Mouse (Mus musculus) limb, embryonic 14.5 days (tissue): ENCODE results near the gene Cdk5rap3. TPM values are rescaled to one million over a fixed set of nuclear protein-coding genes. Genes with fewer than 3 reads are reported as not detected.

Experiments used
- ATAC-seq: fragments of 200-750 bp; cut with Nextera tagmentation; 2 replicates; pipeline ENCODE4 v1.8.0; 2017; ENCODE audit warnings: low read depth, moderate number of reproducible peaks, moderate TSS enrichment; ENCODE audit not compliant: low FRiP score
- DNase-seq: peaks from one replicate; pipeline ENCODE4 v3.0.0-alpha.2; 2015; ENCODE audit warnings: low spot score
- H3K27ac ChIP-seq: fragments of 300-500 bp; sonication (generic); replicated peaks from 2 replicates; pipeline ENCODE4 v1.5.1; 2014; ENCODE audit warnings: low read depth, mild to moderate bottlenecking, low read length, moderate library complexity, mixed read lengths
- H3K27me3 ChIP-seq: fragments of 300-500 bp; sonication (generic); 2 replicates; pipeline ENCODE4 v1.6.1; 2014; ENCODE audit warnings: low read length, mixed read lengths; ENCODE audit not compliant: control insufficient read depth, insufficient read depth
- H3K36me3 ChIP-seq: fragments of 300-500 bp; sonication (generic); 2 replicates; pipeline ENCODE4 v1.6.1; 2014; ENCODE audit warnings: mild to moderate bottlenecking, low read length, moderate library complexity, mixed read lengths; ENCODE audit not compliant: control insufficient read depth, insufficient read depth
- H3K4me1 ChIP-seq: fragments of 300-500 bp; sonication (generic); 2 replicates; pipeline ENCODE4 v1.6.1; 2014; ENCODE audit warnings: antibody characterized with exemption, low read length, mixed read lengths; ENCODE audit not compliant: control insufficient read depth, insufficient read depth
- H3K4me2 ChIP-seq: fragments of 300-500 bp; sonication (generic); replicated peaks from 2 replicates; pipeline ENCODE4 v1.6.1; 2014; ENCODE audit warnings: low read depth, mild to moderate bottlenecking, low read length, moderate library complexity; ENCODE audit not compliant: severe bottlenecking
- H3K4me3 ChIP-seq: fragments of 300-500 bp; sonication (generic); replicated peaks from 2 replicates; pipeline ENCODE4 v1.5.1; 2014; ENCODE audit warnings: low read length
- H3K9ac ChIP-seq: fragments of 300-500 bp; sonication (generic); 2 replicates; pipeline ENCODE4 v1.6.1; 2014; ENCODE audit warnings: mild to moderate bottlenecking, low read depth, low read length, moderate library complexity; ENCODE audit not compliant: severe bottlenecking
- H3K9me3 ChIP-seq: fragments of 300-500 bp; sonication (generic); 2 replicates; pipeline ENCODE4 v1.6.1; 2016; ENCODE audit warnings: low read length; ENCODE audit not compliant: control insufficient read depth
- POLR2A ChIP-seq: fragments of 200-500 bp; IDR thresholded peaks from 2 replicates; pipeline ENCODE4 v1.8.0; 2012; ENCODE audit warnings: inconsistent platforms, mild to moderate bottlenecking, moderate library complexity, borderline replicate concordance; ENCODE audit not compliant: insufficient read depth, insufficient read length; ENCODE audit errors: extremely low read depth
- WGBS: fragments of 180-500 bp; shearing (Covaris S2); extraction: QIAGEN DNeasy Blood & Tissue Kit; methylation state at CpG from one replicate; pipeline ENCODE4 v1.1.7; 2014; 5-methylcytosine and 5-hydroxymethylcytosine counted together
- polyA plus RNA-seq, 2 experiments: library from polyadenylated mRNA; depleted of rRNA in 1 of 2; stranded (reverse) in 1 of 2; unstranded in 1 of 2; fragments of >200 nt; fragmentation: Nextera tagmentation in 1 of 2; extraction: Ambion mirVana in 1 of 2; gene quantifications; 2 replicates each; pipeline versions ENCODE4 v1.2.1 to v1.2.3; 2012 to 2014

The Cdk5rap3 gene
- polyA plus RNA-seq, 2 experiments, result 74.5 to 79.6 TPM

- DNase-seq (no peak), ATAC-seq (no peak)
- WGBS, result 47% methylated on average over 8 of the region's 8 CpGs
- Histone ChIP-seq H3K9ac (no peak overlapping the region), H3K4me1 (peaks cover 4% of the 10 kb centered on the region; the same call in 1 of the 2 replicates), H3K36me3 (no peaks in the 10 kb centered on the region), H3K27me3 (peaks cover 20% of the 10 kb centered on the region), H3K27ac (no peak overlapping the region), H3K4me3 (no peak overlapping the region), H3K9me3 (no peaks in the 10 kb centered on the region), H3K4me2 (no peak overlapping the region)
- TF ChIP-seq POLR2A, result no peak
Measured at GRCm38 (mm10) chr11:96931327-96932062, 15.2 kb upstream of the Cdk5rap3 start.

GRCm38 (mm10) chr11:96929766-96930331, 13.6 kb upstream of the Cdk5rap3 start:
- ATAC-seq (no peak), DNase-seq (no peak)
- Histone ChIP-seq H3K9ac (no peak overlapping the region), H3K27me3 (peaks cover 20% of the 10 kb centered on the region), H3K27ac (no peak overlapping the region), H3K4me1 (peaks cover 4% of the 10 kb centered on the region; the same call in 1 of the 2 replicates), H3K9me3 (no peaks in the 10 kb centered on the region), H3K4me2 (no peak overlapping the region), H3K4me3 (no peak overlapping the region), H3K36me3 (no peaks in the 10 kb centered on the region)
- TF ChIP-seq POLR2A, result no peak
- WGBS, result 60% methylated on average over 9 of the region's 9 CpGs

DNA sequence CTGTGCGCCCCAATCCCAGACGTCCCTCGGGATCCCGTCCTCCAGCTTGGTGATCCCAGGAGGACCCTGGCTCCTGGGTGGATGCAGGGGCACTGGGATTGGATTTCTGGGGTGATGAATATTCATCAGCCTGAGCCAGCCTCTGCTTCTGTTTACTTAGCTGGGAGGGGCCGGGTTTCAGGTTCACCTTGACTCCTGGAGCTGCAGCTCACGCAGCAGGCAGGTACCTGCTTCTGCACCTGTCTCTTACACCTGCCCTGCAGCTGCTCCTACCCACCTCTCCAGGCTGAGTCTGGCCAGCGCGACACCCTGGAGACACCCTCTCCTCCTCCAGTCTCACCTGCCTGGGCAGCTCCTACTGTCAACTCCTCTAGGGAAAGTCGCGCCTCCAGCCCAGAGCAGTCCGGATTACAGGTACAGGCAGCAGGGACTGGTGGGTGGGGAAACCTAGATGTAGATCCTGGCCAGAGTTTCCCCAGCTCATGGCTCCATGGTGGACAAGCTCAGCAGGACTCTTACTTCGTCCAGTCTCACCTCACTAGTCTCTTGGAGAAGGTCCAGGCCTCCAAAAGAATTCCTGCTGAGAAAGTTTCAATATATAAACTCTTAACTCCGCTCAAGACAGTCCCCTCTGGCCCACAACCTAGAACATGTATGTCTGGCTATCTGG, 12.9 kb upstream of the Cdk5rap3 start:
- H3K36me3 ChIP-seq, result no peaks in the 10 kb centered on the region
- H3K4me3 ChIP-seq, result no peak overlapping the region
- no peak overlapping the region for H3K9ac ChIP-seq
- WGBS, result 7% methylated on average over 13 of the region's 13 CpGs
- ATAC-seq (no peak), DNase-seq (no peak)
- no peaks in the 10 kb centered on the region for H3K9me3 ChIP-seq
- no peak overlapping the region for H3K27ac ChIP-seq
- no peak overlapping the region for H3K4me2 ChIP-seq
- H3K4me1 ChIP-seq, result peaks cover 4% of the 10 kb centered on the region; the same call in 1 of the 2 replicates
- H3K27me3 ChIP-seq, result peaks cover 20% of the 10 kb centered on the region
- TF ChIP-seq POLR2A, result no peak

- no peak for DNase-seq
- Histone ChIP-seq H3K9me3 (no peaks in the 10 kb centered on the region), H3K9ac (no peak overlapping the region), H3K4me3 (no peak overlapping the region), H3K27ac (no peak overlapping the region), H3K4me1 (peaks cover 4% of the 10 kb centered on the region; the same call in 1 of the 2 replicates), H3K27me3 (peaks cover 20% of the 10 kb centered on the region), H3K4me2 (no peak overlapping the region), H3K36me3 (no peaks in the 10 kb centered on the region)
- WGBS, result 3% methylated on average over 5 of the region's 5 CpGs
- no peak for ATAC-seq
- TF ChIP-seq POLR2A, result no peak
Measured at GRCm38 (mm10) chr11:96928691-96929090, 12.4 kb upstream of the Cdk5rap3 start.

GRCm38 (mm10) chr11:96928088-96928487, 11.8 kb upstream of the Cdk5rap3 start, which contains the start of gene Prr15l:
Gene Prr15l, plus strand, starts transcription at chr11:96928104.
- no peak within 1 kb of the TSS for H3K27ac ChIP-seq
- 49% methylated on average over 2 of the region's 2 CpGs for WGBS
- no peak for ATAC-seq
- H3K4me2 ChIP-seq, result no peak within 1 kb of the TSS
- DNase-seq, result no peak
- H3K4me3 ChIP-seq, result no peak within 1 kb of the TSS
- peaks cover 4% of the 10 kb centered on the region; the same call in 1 of the 2 replicates for H3K4me1 ChIP-seq
- H3K27me3 ChIP-seq, result peaks cover 20% of the 10 kb centered on the region
- no peak within 1 kb of the TSS for H3K9ac ChIP-seq
- no peak for TF ChIP-seq POLR2A
- no peaks in the 10 kb centered on the region for H3K36me3 ChIP-seq
- no peaks in the 10 kb centered on the region for H3K9me3 ChIP-seq
